Mouse (Mus musculus) left cerebral cortex, postnatal 36 days (tissue): ENCODE results near the gene Inpp4a. TPM values are rescaled to one million over a fixed set of nuclear protein-coding genes. Genes with fewer than 3 reads are reported as not detected.

Source experiments
- DNase-seq, 2 experiments: peaks; one replicate each; pipeline ENCODE4 v3.0.0; 2021 to 2022; ENCODE audit warnings: low spot score in 2 of 2, mixed read lengths in 1 of 2
- intact Hi-C: fragments of 180-260 bp; cut with DNase I; formaldehyde crosslinking; loops from one replicate; pipeline ENCODE4 v1.15.1; 2025
- total RNA-seq, 2 experiments: library from RNA; stranded (reverse); gene quantifications; 2 replicates each; pipeline ENCODE4 v1.2.3; 2021

Gene Inpp4a
- total RNA-seq, 2 experiments from 2014 or later = 207 to 211 TPM

- peak; percentile 70 to 73 for DNase-seq
Measured at GRCm38 (mm10) chr1:37350886-37351651, 51.4 kb downstream of the Inpp4a start.

GRCm38 (mm10) chr1:37351961-37352360, 52.3 kb downstream of the Inpp4a start:
- DNase-seq = peak in 1 of 2 experiments; percentile 41
- intact Hi-C loops = loop anchor here (5.0 kb wide), 1 partner anchor 55 kb away; the partner anchor contains the start of gene Inpp4a

More at GRCm38 (mm10) chr1:37350886-37351651, 51.4 kb downstream of the Inpp4a start:
- intact Hi-C loops = loop anchor here (5.0 kb wide), 1 partner anchor 54 kb away; the partner anchor contains the start of gene Inpp4a

GRCm38 (mm10) chr1:37353456-37353855, 53.8 kb downstream of the Inpp4a start:
- DNase-seq = no peak
- intact Hi-C loops = loop anchor here (5.0 kb wide), 1 partner anchor 56 kb away; the partner anchor contains the start of gene Inpp4a

- no peak for DNase-seq
- intact Hi-C loops = no loop called here
Measured at GRCm38 (mm10) chr1:37355492-37355891, 55.8 kb downstream of the Inpp4a start.

- intact Hi-C loops = no loop called here
- DNase-seq = no peak
Measured at GRCm38 (mm10) chr1:37356305-37356704, 56.6 kb downstream of the Inpp4a start.

GRCm38 (mm10) chr1:37357173-37357572, 57.5 kb downstream of the Inpp4a start:
- intact Hi-C loops = no loop called here
- no peak for DNase-seq

GRCm38 (mm10) chr1:37358621-37359020, 59.0 kb downstream of the Inpp4a start:
- intact Hi-C loops = no loop called here

GRCm38 (mm10) chr1:37359395-37360092, 59.9 kb downstream of the Inpp4a start:
- intact Hi-C loops = no loop called here
- DNase-seq = no peak

More at GRCm38 (mm10) chr1:37358621-37359020, 59.0 kb downstream of the Inpp4a start:
- no peak for DNase-seq

- DNase-seq = no peak
- intact Hi-C loops = no loop called here
Measured at GRCm38 (mm10) chr1:37360781-37361180, 61.1 kb downstream of the Inpp4a start.

GRCm38 (mm10) chr1:37362721-37363120, 63.1 kb downstream of the Inpp4a start:
- no peak for DNase-seq
- intact Hi-C loops = no loop called here

- intact Hi-C loops = loop anchor here (5.0 kb wide), 1 partner anchor 61 kb away; no protein-coding TSS in a partner anchor
- DNase-seq = peak; percentile 82 to 86
Measured at GRCm38 (mm10) chr1:37368125-37368524, 68.5 kb downstream of the Inpp4a start.

GRCm38 (mm10) chr1:37368768-37369385, 69.2 kb downstream of the Inpp4a start:
- intact Hi-C loops = loop anchor here (5.0 kb wide), 1 partner anchor 62 kb away; no protein-coding TSS in a partner anchor
- no peak for DNase-seq

GRCm38 (mm10) chr1:37376177-37376576, 76.5 kb downstream of the Inpp4a start:
- intact Hi-C loops = no loop called here
- DNase-seq = no peak

GRCm38 (mm10) chr1:37376751-37377150, 77.1 kb downstream of the Inpp4a start:
- intact Hi-C loops = no loop called here
- DNase-seq = no peak

GRCm38 (mm10) chr1:37378095-37378494, 78.4 kb downstream of the Inpp4a start:
- DNase-seq = no peak
- intact Hi-C loops = no loop called here

- intact Hi-C loops = no loop called here
- DNase-seq = no peak
Measured at GRCm38 (mm10) chr1:37379536-37379935, 79.9 kb downstream of the Inpp4a start.

- intact Hi-C loops = no loop called here
Measured at GRCm38 (mm10) chr1:37380913-37381312, 81.2 kb downstream of the Inpp4a start.

GRCm38 (mm10) chr1:37384304-37384703, 84.6 kb downstream of the Inpp4a start:
- DNase-seq = no peak
- intact Hi-C loops = no loop called here

More at GRCm38 (mm10) chr1:37380913-37381312, 81.2 kb downstream of the Inpp4a start:
- no peak for DNase-seq

GRCm38 (mm10) chr1:37386448-37386971, 86.8 kb downstream of the Inpp4a start:
- DNase-seq = no peak
- intact Hi-C loops = no loop called here

- intact Hi-C loops = no loop called here
Measured at GRCm38 (mm10) chr1:37393174-37393573, 93.5 kb downstream of the Inpp4a start.

More at GRCm38 (mm10) chr1:37393174-37393573, 93.5 kb downstream of the Inpp4a start:
- DNase-seq = peak; percentile 45 to 47
